In genomic region chr13:78110648-78111047, GRCm38 (mm10) we compare ENCODE assay signal across 20 mouse cellular contexts.
DNase-seq lines count a peak whose midpoint lies in the region; ATAC-seq lines count a peak whose summit lies in the region.
"Had no signal": no experiment of that assay in that cellular context is flagged by ENCODE, and none has a peak within 500 bp of the region (broad histone marks: within the 10 kb centered on the region; RNA-seq: fewer than 3 reads in every experiment).

No protein-coding gene starts in this region.

- peak; percentile 77 for DNase-seq in midbrain, embryonic 11.5 days (ENCODE audit: low spot score, missing footprints)
- no peak for DNase-seq in midbrain, embryonic 10.5 days (ENCODE audit: low spot score)
- DNase-seq in yolk sac, embryonic 10.5 days (ENCODE audit: low spot score): no peak
- DNase-seq: adrenal gland, adult 8-10 months; adrenal gland, postnatal 25 days; cerebellum, adult 18-20 months; cerebellum, adult 9-10 months; cerebellum, postnatal 14 days; gastrocnemius, postnatal 10 days; gastrocnemius, postnatal 36 days; heart, adult 2 months had no signal

- no peaks in the 10 kb centered on the region for H3K27me3 ChIP-seq in midbrain, embryonic 11.5 days (ENCODE audit: control insufficient read depth, insufficient read depth, low read length)
- H3K27me3 ChIP-seq in midbrain, embryonic 10.5 days (ENCODE audit: low read depth, poor library complexity, severe bottlenecking): no peaks in the 10 kb centered on the region
- no peaks in the 10 kb centered on the region for H3K27me3 ChIP-seq in midbrain, embryonic 13.5 days
- no peaks in the 10 kb centered on the region for H3K27me3 ChIP-seq in midbrain, embryonic 15.5 days (replicated peaks)
- H3K27me3 ChIP-seq in heart, embryonic 11.5 days (ENCODE audit: control insufficient read depth, insufficient read depth, low read length): no peaks in the 10 kb centered on the region
- H3K27me3 ChIP-seq: forebrain, embryonic 13.5 days; hindbrain, embryonic 15.5 days had no signal

- H3K9ac ChIP-seq in midbrain, embryonic 11.5 days (ENCODE audit: low read length): no peak overlapping the region
- H3K9ac ChIP-seq in midbrain, embryonic 13.5 days (replicated peaks): no peak overlapping the region
- H3K9ac ChIP-seq in midbrain, embryonic 15.5 days: no peak overlapping the region
- H3K9ac ChIP-seq in heart, embryonic 11.5 days (ENCODE audit: low read depth, low read length): no peak overlapping the region
- H3K9ac ChIP-seq: forebrain, embryonic 13.5 days; hindbrain, embryonic 15.5 days had no signal

- no peak overlapping the region for H3K4me2 ChIP-seq in midbrain, embryonic 11.5 days
- no peak overlapping the region for H3K4me2 ChIP-seq in midbrain, embryonic 13.5 days (replicated peaks)
- no peak overlapping the region for H3K4me2 ChIP-seq in midbrain, embryonic 15.5 days
- H3K4me2 ChIP-seq in heart, embryonic 11.5 days: no peak overlapping the region
- H3K4me2 ChIP-seq: forebrain, embryonic 13.5 days; hindbrain, embryonic 15.5 days had no signal

- no peak overlapping the region for H3K27ac ChIP-seq in midbrain, embryonic 11.5 days (ENCODE audit: low read depth, low read length)
- H3K27ac ChIP-seq in midbrain, embryonic 10.5 days (replicated peaks): no peak overlapping the region
- 0 out of 2 replicates have a peak overlapping the region, but pooled peaks have one; percentile 32 for H3K27ac ChIP-seq in midbrain, embryonic 13.5 days
- peak overlapping the region; percentile 43; the same call in 1 of the 2 replicates for H3K27ac ChIP-seq in midbrain, embryonic 15.5 days
- H3K27ac ChIP-seq in heart, embryonic 11.5 days (ENCODE audit: low read depth, low read length): no peak overlapping the region
- H3K27ac ChIP-seq: forebrain, embryonic 10.5 days; forebrain, embryonic 13.5 days; heart, adult 2 months; heart, embryonic 10.5 days; hindbrain, embryonic 15.5 days had no signal

- H3K36me3 ChIP-seq in midbrain, embryonic 11.5 days (ENCODE audit: control insufficient read depth, insufficient read depth, low read length): no peaks in the 10 kb centered on the region
- no peaks in the 10 kb centered on the region for H3K36me3 ChIP-seq in midbrain, embryonic 10.5 days
- H3K36me3 ChIP-seq in midbrain, embryonic 13.5 days: no peaks in the 10 kb centered on the region
- H3K36me3 ChIP-seq in midbrain, embryonic 15.5 days (replicated peaks): no peaks in the 10 kb centered on the region
- H3K36me3 ChIP-seq in heart, embryonic 11.5 days (ENCODE audit: control insufficient read depth, insufficient read depth, low read length): no peaks in the 10 kb centered on the region
- H3K36me3 ChIP-seq: forebrain, embryonic 10.5 days; heart, embryonic 10.5 days; hindbrain, embryonic 15.5 days had no signal

- no peak for ATAC-seq in midbrain, embryonic 11.5 days (ENCODE audit: low FRiP score)
- ATAC-seq in midbrain, embryonic 13.5 days: peak; percentile 66; the same call in 1 of the 2 replicates
- peak; percentile 60; the same call in 1 of the 2 replicates for ATAC-seq in midbrain, embryonic 15.5 days (replicated peaks)
- no peak for ATAC-seq in heart, embryonic 11.5 days (replicated peaks; ENCODE audit: insufficient number of reproducible peaks, low FRiP score, low TSS enrichment)
- ATAC-seq: CD4-positive, CD25-positive, alpha-beta regulatory T cell, adult 4 months; forebrain, embryonic 13.5 days; forebrain, embryonic 16.5 days had no signal

- no peaks in the 10 kb centered on the region for H3K9me3 ChIP-seq in midbrain, embryonic 11.5 days (ENCODE audit: control insufficient read depth, low read length)
- no peaks in the 10 kb centered on the region for H3K9me3 ChIP-seq in midbrain, embryonic 10.5 days (replicated peaks)
- no peaks in the 10 kb centered on the region for H3K9me3 ChIP-seq in midbrain, embryonic 13.5 days
- no peaks in the 10 kb centered on the region for H3K9me3 ChIP-seq in midbrain, embryonic 15.5 days
- no peaks in the 10 kb centered on the region for H3K9me3 ChIP-seq in heart, embryonic 11.5 days (replicated peaks; ENCODE audit: control insufficient read depth, low read length)
- H3K9me3 ChIP-seq: forebrain, embryonic 10.5 days; forebrain, embryonic 13.5 days; heart, embryonic 10.5 days; hindbrain, embryonic 15.5 days had no signal

- peaks cover 3% of the 10 kb centered on the region; the same call in 1 of the 2 replicates for H3K4me1 ChIP-seq in midbrain, embryonic 11.5 days (ENCODE audit: control insufficient read depth, insufficient read depth, low read length)
- no peaks in the 10 kb centered on the region for H3K4me1 ChIP-seq in midbrain, embryonic 10.5 days
- peaks cover 6% of the 10 kb centered on the region; the same call in 1 of the 2 replicates for H3K4me1 ChIP-seq in midbrain, embryonic 13.5 days (replicated peaks)
- peaks cover 5% of the 10 kb centered on the region; the same call in 1 of the 2 replicates for H3K4me1 ChIP-seq in midbrain, embryonic 15.5 days
- H3K4me1 ChIP-seq in heart, embryonic 11.5 days (ENCODE audit: control insufficient read depth, insufficient read depth, low read length): no peaks in the 10 kb centered on the region
- H3K4me1 ChIP-seq: forebrain, embryonic 10.5 days; forebrain, embryonic 13.5 days; heart, embryonic 10.5 days; hindbrain, embryonic 15.5 days had no signal

- no peak overlapping the region for H3K4me3 ChIP-seq in midbrain, embryonic 11.5 days (ENCODE audit: low read depth, low read length)
- H3K4me3 ChIP-seq in midbrain, embryonic 10.5 days: no peak overlapping the region
- no peak overlapping the region for H3K4me3 ChIP-seq in midbrain, embryonic 13.5 days (replicated peaks)
- no peak overlapping the region for H3K4me3 ChIP-seq in midbrain, embryonic 15.5 days
- no peak overlapping the region for H3K4me3 ChIP-seq in heart, embryonic 11.5 days (ENCODE audit: low read depth, low read length)
- H3K4me3 ChIP-seq: forebrain, embryonic 10.5 days; forebrain, embryonic 13.5 days; heart, adult 2 months; heart, embryonic 10.5 days; hindbrain, embryonic 15.5 days had no signal

- 77% methylated on average over 4 of the region's 4 CpGs for WGBS in midbrain, embryonic 11.5 days
- WGBS in midbrain, embryonic 10.5 days: 83% methylated on average over 4 of the region's 4 CpGs
- 55% methylated on average over 4 of the region's 4 CpGs for WGBS in midbrain, embryonic 13.5 days
- 50% methylated on average over 4 of the region's 4 CpGs for WGBS in midbrain, embryonic 15.5 days
- WGBS in heart, embryonic 11.5 days (ENCODE audit: insufficient replicate concordance): 80% methylated on average over 4 of the region's 4 CpGs

Comparison
In these comparisons a context has a peak if more than half of its experiments do, and no peak if none do; other contexts are left out.
1. ATAC-seq: peak in midbrain, embryonic 13.5 days (single experiment) and midbrain, embryonic 15.5 days (single experiment); none in midbrain, embryonic 11.5 days (single experiment) and heart, embryonic 11.5 days (single experiment).
2. H3K27ac ChIP-seq: peak in midbrain, embryonic 13.5 days (single experiment) and midbrain, embryonic 15.5 days (single experiment); none in midbrain, embryonic 11.5 days (single experiment), midbrain, embryonic 10.5 days (single experiment) and heart, embryonic 11.5 days (single experiment).